Mouse (Mus musculus): Measurements from ENCODE around the gene Lmbrd1.

GRCm38 (mm10) chr1:24741552-24741951 lies 63.1 kb downstream of the Lmbrd1 start:
- no peak for TF ChIP-seq CTCF (IDR thresholded peaks at IDR 0.05; ENCODE audit: control insufficient read depth, insufficient read depth, insufficient replicate concordance, low read depth, low read length)
- TF ChIP-seq POLR2A (IDR thresholded peaks at IDR 0.05; ENCODE audit: control insufficient read depth, low read depth, low read length): no peak

All from testis, adult 2 months (tissue).